Mouse (Mus musculus) lung, adult 2 months (tissue): ENCODE results near the gene Tln2.

Source experiments
- CTCF ChIP-seq: fragments of 200-500 bp; IDR thresholded peaks from 2 replicates; pipeline ENCODE4 v1.5.1; 2011; ENCODE audit warnings: mild to moderate bottlenecking, low read length, control low read depth; ENCODE audit not compliant: insufficient read depth
- POLR2A ChIP-seq: fragments of 200-500 bp; IDR thresholded peaks from 2 replicates; pipeline ENCODE4 v1.6.1; 2011; ENCODE audit warnings: low read depth, mild to moderate bottlenecking, control low read depth, low read length, borderline replicate concordance; ENCODE audit errors: extremely low read depth

DNA sequence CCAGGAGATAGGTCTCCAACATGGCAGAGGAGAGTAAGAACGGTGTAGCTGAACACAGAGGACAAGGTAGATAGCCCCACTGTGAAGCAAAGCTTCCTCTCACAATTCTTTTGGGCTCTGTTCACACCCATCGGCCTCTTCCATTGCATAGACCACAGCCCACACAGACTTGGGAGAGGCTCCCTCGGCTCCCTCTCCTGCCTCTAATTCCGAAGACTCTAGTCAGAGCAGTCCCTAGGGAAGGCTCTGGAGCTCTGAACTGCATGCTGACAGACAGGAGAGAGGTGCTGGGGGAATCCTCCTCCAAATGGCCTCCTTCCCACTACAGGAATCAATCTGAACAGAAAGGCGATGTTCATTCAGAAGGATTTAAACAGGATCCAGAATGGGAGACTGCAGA is 72.9 kb downstream of the Tln2 start:
- TF ChIP-seq CTCF (no peak), POLR2A (no peak)
